Mouse (Mus musculus): ENCODE measurements around the gene Gm28230. TPM values are rescaled to one million over a fixed set of nuclear protein-coding genes. Genes with fewer than 3 reads are reported as not detected.

Gene Gm28230
- polyA plus RNA-seq, 1 experiment from 2014 or later, result 0.40 TPM

GRCm38 (mm10) chr2:74763245-74763735 is 36.8 kb downstream of the Gm28230 start:
- 2% methylated on average over 49 of the region's 53 CpGs for WGBS
- H3K4me1 ChIP-seq, result peaks cover 19% of the 10 kb centered on the region
- no peak overlapping the region for H3K27ac ChIP-seq (replicated peaks)
- H3K36me3 ChIP-seq, result no peaks in the 10 kb centered on the region
- H3K9ac ChIP-seq, result peak overlapping the region; percentile 13; the same call in 1 of the 2 replicates
- peak overlapping the region; percentile 91 for H3K4me2 ChIP-seq (replicated peaks)
- peak overlapping the region; percentile 54 for H3K4me3 ChIP-seq (replicated peaks)
- H3K27me3 ChIP-seq, result peaks cover 83% of the 10 kb centered on the region
- ATAC-seq (ENCODE audit: insufficient number of reproducible peaks, low FRiP score, low TSS enrichment, low read depth), result peak; percentile 47; the same call in 1 of the 2 replicates
- no peaks in the 10 kb centered on the region for H3K9me3 ChIP-seq (replicated peaks)

GRCm38 (mm10) chr2:74763976-74764375 is 37.4 kb downstream of the Gm28230 start:
- 50% methylated on average over 10 of the region's 10 CpGs for WGBS
- Histone ChIP-seq H3K4me3 (replicated peaks) (peak overlapping the region; percentile 54; the same call in 1 of the 2 replicates), H3K9me3 (replicated peaks) (no peaks in the 10 kb centered on the region), H3K4me2 (replicated peaks) (no peak overlapping the region), H3K4me1 (peaks cover 19% of the 10 kb centered on the region), H3K27me3 (peaks cover 83% of the 10 kb centered on the region), H3K9ac (no peak overlapping the region), H3K36me3 (no peaks in the 10 kb centered on the region), H3K27ac (replicated peaks) (no peak overlapping the region)
- no peak for ATAC-seq (ENCODE audit: insufficient number of reproducible peaks, low FRiP score, low TSS enrichment, low read depth)

- H3K4me2 ChIP-seq (replicated peaks), result no peak overlapping the region
- H3K4me3 ChIP-seq (replicated peaks), result no peak overlapping the region
- H3K4me1 ChIP-seq, result no peaks in the 10 kb centered on the region
- H3K9ac ChIP-seq, result no peak overlapping the region
- H3K36me3 ChIP-seq, result no peaks in the 10 kb centered on the region
- 70% methylated on average over 2 of the region's 2 CpGs for WGBS
- ATAC-seq (ENCODE audit: insufficient number of reproducible peaks, low FRiP score, low TSS enrichment, low read depth), result no peak
- peaks cover 17% of the 10 kb centered on the region for H3K27me3 ChIP-seq
- H3K9me3 ChIP-seq (replicated peaks), result no peaks in the 10 kb centered on the region
- no peak overlapping the region for H3K27ac ChIP-seq (replicated peaks)
Observed at GRCm38 (mm10) chr2:74774359-74774758, 47.8 kb downstream of the Gm28230 start.

GRCm38 (mm10) chr2:74777536-74778275 is 51.2 kb downstream of the Gm28230 start:
- H3K9me3 ChIP-seq (replicated peaks), result no peaks in the 10 kb centered on the region
- peaks cover 5% of the 10 kb centered on the region for H3K27me3 ChIP-seq

GRCm38 (mm10) chr2:74781386-74781785 is 54.9 kb downstream of the Gm28230 start:
- Histone ChIP-seq H3K9ac (no peak overlapping the region), H3K27ac (replicated peaks) (no peak overlapping the region), H3K9me3 (replicated peaks) (no peaks in the 10 kb centered on the region), H3K4me1 (no peaks in the 10 kb centered on the region), H3K36me3 (no peaks in the 10 kb centered on the region), H3K4me3 (replicated peaks) (no peak overlapping the region), H3K4me2 (replicated peaks) (no peak overlapping the region), H3K27me3 (0 out of 2 replicates have a peak, but pooled peaks cover 5% of the 10 kb centered on the region)
- no peak for ATAC-seq (ENCODE audit: insufficient number of reproducible peaks, low FRiP score, low TSS enrichment, low read depth)
- WGBS, result 48% methylated on average over 5 of the region's 5 CpGs

More at GRCm38 (mm10) chr2:74777536-74778275, 51.2 kb downstream of the Gm28230 start:
- H3K4me1 ChIP-seq, result no peaks in the 10 kb centered on the region
- no peak overlapping the region for H3K4me2 ChIP-seq (replicated peaks)
- H3K4me3 ChIP-seq (replicated peaks), result no peak overlapping the region
- 56% methylated on average over 13 of the region's 13 CpGs for WGBS
- no peak overlapping the region for H3K9ac ChIP-seq
- ATAC-seq (ENCODE audit: insufficient number of reproducible peaks, low FRiP score, low TSS enrichment, low read depth), result no peak
- no peak overlapping the region for H3K27ac ChIP-seq (replicated peaks)
- H3K36me3 ChIP-seq, result no peaks in the 10 kb centered on the region

GRCm38 (mm10) chr2:74795531-74795930 is 69.0 kb downstream of the Gm28230 start:
- no peak overlapping the region for H3K4me3 ChIP-seq (replicated peaks)
- H3K36me3 ChIP-seq, result no peaks in the 10 kb centered on the region
- no peak overlapping the region for H3K9ac ChIP-seq
- no peak for ATAC-seq (ENCODE audit: insufficient number of reproducible peaks, low FRiP score, low TSS enrichment, low read depth)
- no peak overlapping the region for H3K27ac ChIP-seq (replicated peaks)
- WGBS, result 32% methylated on average over 7 of the region's 7 CpGs
- no peaks in the 10 kb centered on the region for H3K9me3 ChIP-seq (replicated peaks)
- H3K4me1 ChIP-seq, result no peaks in the 10 kb centered on the region
- H3K27me3 ChIP-seq, result no peaks in the 10 kb centered on the region
- no peak overlapping the region for H3K4me2 ChIP-seq (replicated peaks)

MicroRNA genes within 50 kb of the gene (microRNA counts, 519-probe panel; counts per million panel counts)
- 2,854 counts per million, percentile 68 among the panel's probes with 10 or more counts for microRNA mmu-miR-10b

Small RNA genes lying within 50 kb of the gene (microRNA-seq; reads per million reads assigned to microRNA genes)
- gene Gm44463 (ENCODE audit: borderline number of aligned reads), result not detected
- gene Mir10b (ENCODE audit: borderline number of aligned reads), result 6,690 reads per million, percentile 93 among the genes with 10 or more reads in this experiment

Other genes with a start within 250 kb of the Gm28230 start
- gene Lnpk, start 147.3 kb upstream of the Gm28230 start, polyA plus RNA-seq (2015; fragmentation: Nextera tagmentation; extraction: Ambion mirVana), result 25.2 and 26.1 TPM in 2 replicates
- not detected in 2 replicates for gene Evx2, start 67.2 kb upstream of the Gm28230 start, polyA plus RNA-seq (2015; fragmentation: Nextera tagmentation; extraction: Ambion mirVana)
- gene Hoxd13, start 58.4 kb upstream of the Gm28230 start, polyA plus RNA-seq (2015; fragmentation: Nextera tagmentation; extraction: Ambion mirVana), result not detected in 2 replicates
- not detected in 2 replicates for gene Hoxd12, start 51.7 kb upstream of the Gm28230 start, polyA plus RNA-seq (2015; fragmentation: Nextera tagmentation; extraction: Ambion mirVana)
- gene Hoxd11, start 47.2 kb upstream of the Gm28230 start, polyA plus RNA-seq (2015; fragmentation: Nextera tagmentation; extraction: Ambion mirVana), result not detected in 2 replicates
- gene Hoxd10, start 34.8 kb upstream of the Gm28230 start, polyA plus RNA-seq (2015; fragmentation: Nextera tagmentation; extraction: Ambion mirVana), result 0.57 and 0.76 TPM in 2 replicates
- 2.8 and 4.5 TPM in 2 replicates for gene Hoxd9, start 29.0 kb upstream of the Gm28230 start, polyA plus RNA-seq (2015; fragmentation: Nextera tagmentation; extraction: Ambion mirVana)
- gene Hoxd8, start 22.1 kb upstream of the Gm28230 start, polyA plus RNA-seq (2015; fragmentation: Nextera tagmentation; extraction: Ambion mirVana), result 6.4 and 8.0 TPM in 2 replicates
- gene Hoxd3, start 14.8 kb upstream of the Gm28230 start, polyA plus RNA-seq (2015; fragmentation: Nextera tagmentation; extraction: Ambion mirVana), result 1.9 and 2.6 TPM in 2 replicates
- gene Hoxd4, start 14.8 kb upstream of the Gm28230 start, polyA plus RNA-seq (2015; fragmentation: Nextera tagmentation; extraction: Ambion mirVana), result 0.35 and 0.62 TPM in 2 replicates
- gene Hoxd1, start 36.3 kb downstream of the Gm28230 start, polyA plus RNA-seq (2015; fragmentation: Nextera tagmentation; extraction: Ambion mirVana), result 1.6 and 2.5 TPM in 2 replicates
- 99.9 and 102 TPM in 2 replicates for gene Mtx2, start 99.1 kb downstream of the Gm28230 start, polyA plus RNA-seq (2015; fragmentation: Nextera tagmentation; extraction: Ambion mirVana)

Data from embryonic facial prominence, embryonic 15.5 days (tissue).